Mouse (Mus musculus): ENCODE results near the gene Cfap36. TPM values are rescaled to one million over a fixed set of nuclear protein-coding genes. Genes with fewer than 3 reads are reported as not detected.

Cfap36 gene
- polyA plus RNA-seq, 1 experiment from 2014 or later: 42.3 TPM

DNA sequence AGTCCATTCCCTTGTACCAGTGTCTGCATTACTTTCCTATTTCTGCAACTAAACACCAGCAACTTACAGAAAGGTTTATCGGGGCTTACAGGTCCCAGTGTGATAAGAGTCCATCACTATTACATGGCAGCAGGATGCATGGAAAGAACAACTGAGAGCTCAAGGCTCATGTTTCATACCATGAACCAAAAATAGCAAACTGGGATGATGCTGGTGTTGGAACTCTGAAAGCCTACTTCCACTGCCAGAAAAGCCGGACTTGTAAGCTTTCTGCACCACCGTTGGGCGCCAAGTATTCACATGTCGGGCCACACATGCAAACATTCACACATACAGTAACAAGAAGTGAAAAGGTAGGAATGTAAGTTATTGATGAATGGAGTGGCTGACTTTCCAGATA, 65.5 kb downstream of the Cfap36 start:
- H3K27ac ChIP-seq (replicated peaks in 1 of 2; ENCODE audit: control insufficient read depth in 1 of 2, insufficient read depth in 1 of 2, low read depth in 2 of 2, low read length in 2 of 2): peak overlapping the region; percentile 21 to 48; a peak in 3 of 4 replicates
- peak overlapping the region; percentile 25; the same call in 1 of the 2 replicates for H3K4me2 ChIP-seq (ENCODE audit: low read length)

DNA sequence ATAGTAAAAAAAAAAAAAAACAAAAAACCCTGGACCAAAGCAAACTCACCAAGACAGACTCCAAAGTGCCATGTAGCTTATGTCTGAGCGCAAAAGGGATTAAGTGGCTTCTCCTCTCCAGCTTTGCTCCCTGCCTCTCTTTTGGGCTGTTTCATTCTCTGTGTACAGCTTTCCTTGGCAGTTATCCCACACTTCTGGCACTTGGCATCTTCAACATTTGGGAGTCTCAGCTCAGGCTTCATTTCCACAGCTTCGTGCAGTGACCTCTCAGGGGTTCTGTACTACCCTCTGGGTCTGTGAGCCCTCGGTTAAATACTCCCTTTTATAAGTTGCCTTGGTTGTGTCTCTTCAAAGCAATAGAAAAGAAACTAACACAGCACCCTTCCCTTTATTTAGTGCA, 66.6 kb downstream of the Cfap36 start:
- Histone ChIP-seq H3K4me2 (ENCODE audit: low read length) (no peak overlapping the region), H3K4me1 (ENCODE audit: control insufficient read depth in 2 of 2, insufficient read depth in 2 of 2, low read length in 2 of 2) (peaks cover 4 to 11% of the 10 kb centered on the region in 2 experiments), H3K36me3 (ENCODE audit: control insufficient read depth, insufficient read depth, low read length) (peaks cover 44% of the 10 kb centered on the region), H3K27me3 (ENCODE audit: control insufficient read depth, insufficient read depth, low read length) (no peaks in the 10 kb centered on the region), H3K9me3 (ENCODE audit: control insufficient read depth, low read length) (no peaks in the 10 kb centered on the region), H3K27ac (replicated peaks in 1 of 2; ENCODE audit: control insufficient read depth in 1 of 2, insufficient read depth in 1 of 2, low read depth in 2 of 2, low read length in 2 of 2) (peak overlapping the region in 1 of 2 experiments; percentile 29; a peak in 1 of 4 replicates), H3K4me3 (ENCODE audit: control insufficient read depth in 1 of 2, insufficient read depth in 1 of 2, low read depth in 1 of 2, low read length in 2 of 2) (no peak overlapping the region), H3K9ac (ENCODE audit: low read length) (peak overlapping the region; percentile 30; the same call in 1 of the 2 replicates)
- WGBS: 64% methylated on average over 3 of the region's 3 CpGs
- ATAC-seq (ENCODE audit: insufficient number of reproducible peaks, insufficient read depth, low FRiP score, low read depth): no peak

More for the DNA sequence above, 65.5 kb downstream of the Cfap36 start:
- Histone ChIP-seq H3K9me3 (ENCODE audit: control insufficient read depth, low read length) (no peaks in the 10 kb centered on the region), H3K27me3 (ENCODE audit: control insufficient read depth, insufficient read depth, low read length) (no peaks in the 10 kb centered on the region), H3K4me1 (ENCODE audit: control insufficient read depth in 2 of 2, insufficient read depth in 2 of 2, low read length in 2 of 2) (peaks cover 4 to 11% of the 10 kb centered on the region in 2 experiments), H3K9ac (ENCODE audit: low read length) (no peak overlapping the region), H3K36me3 (ENCODE audit: control insufficient read depth, insufficient read depth, low read length) (peaks cover 52% of the 10 kb centered on the region), H3K4me3 (ENCODE audit: control insufficient read depth in 1 of 2, insufficient read depth in 1 of 2, low read depth in 1 of 2, low read length in 2 of 2) (no peak overlapping the region)
- WGBS: 43% methylated on average over 5 of the region's 5 CpGs
- ATAC-seq (ENCODE audit: insufficient number of reproducible peaks, insufficient read depth, low FRiP score, low read depth): no peak

DNA sequence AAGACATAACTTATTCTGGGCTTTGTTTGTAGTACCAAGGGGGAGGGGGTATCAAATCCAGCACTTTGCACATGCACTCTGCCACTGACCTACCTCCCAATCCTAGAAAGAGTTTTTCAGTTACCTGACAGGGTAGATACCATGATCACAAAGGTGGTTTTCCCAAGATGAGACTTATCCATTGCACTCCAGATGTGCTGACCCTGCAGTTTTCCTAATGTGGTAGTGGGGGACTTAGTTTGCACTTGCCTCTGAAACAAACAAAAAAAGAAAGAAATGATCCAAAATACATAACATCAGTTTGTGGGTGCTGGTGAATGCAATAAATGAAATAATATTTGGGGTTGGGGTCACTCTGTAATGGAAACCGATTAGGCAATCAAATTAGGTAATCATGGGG, 67.9 kb downstream of the Cfap36 start:
- Histone ChIP-seq H3K27ac (replicated peaks in 1 of 2; ENCODE audit: control insufficient read depth in 1 of 2, insufficient read depth in 1 of 2, low read depth in 2 of 2, low read length in 2 of 2) (no peak overlapping the region), H3K9ac (ENCODE audit: low read length) (no peak overlapping the region), H3K27me3 (ENCODE audit: control insufficient read depth, insufficient read depth, low read length) (no peaks in the 10 kb centered on the region), H3K9me3 (ENCODE audit: control insufficient read depth, low read length) (no peaks in the 10 kb centered on the region), H3K4me2 (ENCODE audit: low read length) (no peak overlapping the region), H3K4me1 (ENCODE audit: control insufficient read depth in 2 of 2, insufficient read depth in 2 of 2, low read length in 2 of 2) (peaks cover 4 to 11% of the 10 kb centered on the region in 2 experiments), H3K4me3 (ENCODE audit: control insufficient read depth in 1 of 2, insufficient read depth in 1 of 2, low read depth in 1 of 2, low read length in 2 of 2) (no peak overlapping the region), H3K36me3 (ENCODE audit: control insufficient read depth, insufficient read depth, low read length) (peaks cover 31% of the 10 kb centered on the region)
- 100% methylated on average over 1 of the region's 1 CpGs for WGBS
- no peak for ATAC-seq (ENCODE audit: insufficient number of reproducible peaks, insufficient read depth, low FRiP score, low read depth)

DNA sequence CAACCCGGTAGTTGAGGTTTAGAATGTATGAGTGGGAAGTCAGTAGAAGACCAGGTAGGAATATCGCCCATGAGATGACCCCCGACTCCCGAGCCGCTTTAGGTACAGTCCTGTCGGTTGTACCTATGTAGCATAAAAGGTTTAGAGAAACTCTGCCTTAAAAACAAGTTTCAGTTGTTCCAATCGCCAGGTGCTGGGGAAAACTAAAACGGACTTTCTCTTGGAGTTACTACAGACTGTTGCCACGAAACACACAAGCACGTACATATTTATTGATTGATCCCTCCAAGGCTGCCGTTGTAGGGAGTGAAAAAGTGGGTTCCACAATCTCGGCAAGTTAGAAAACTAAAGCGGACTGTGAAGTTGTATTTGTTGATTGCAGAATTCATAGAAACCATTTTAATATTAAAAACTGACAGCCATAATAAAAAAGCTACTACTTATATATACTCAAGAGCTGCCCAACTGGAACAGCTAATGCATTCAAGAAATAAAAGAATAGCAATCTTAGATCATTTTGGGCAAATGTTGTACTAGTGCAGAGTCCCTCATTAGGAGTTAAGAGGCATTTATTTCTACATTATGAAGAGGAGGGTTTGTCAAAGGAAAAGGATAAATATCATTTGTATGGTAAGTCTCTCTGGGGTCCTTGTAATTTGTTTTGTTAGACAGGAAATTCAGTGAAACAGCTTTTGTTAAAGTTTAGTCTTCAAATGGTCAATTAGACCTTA, 73.3 kb downstream of the Cfap36 start:
- Histone ChIP-seq H3K36me3 (ENCODE audit: control insufficient read depth, insufficient read depth, low read length) (peaks cover 9% of the 10 kb centered on the region), H3K27ac (replicated peaks in 1 of 2; ENCODE audit: control insufficient read depth in 1 of 2, insufficient read depth in 1 of 2, low read depth in 2 of 2, low read length in 2 of 2) (peak overlapping the region; percentile 9 to 99; a peak in 2 of 4 replicates), H3K4me2 (ENCODE audit: low read length) (peak overlapping the region; percentile 66), H3K9me3 (ENCODE audit: control insufficient read depth, low read length) (no peaks in the 10 kb centered on the region), H3K9ac (ENCODE audit: low read length) (peak overlapping the region; percentile 100), H3K4me3 (ENCODE audit: control insufficient read depth in 1 of 2, insufficient read depth in 1 of 2, low read depth in 1 of 2, low read length in 2 of 2) (peak overlapping the region; percentile 71 to 99), H3K27me3 (ENCODE audit: control insufficient read depth, insufficient read depth, low read length) (no peaks in the 10 kb centered on the region), H3K4me1 (ENCODE audit: control insufficient read depth in 2 of 2, insufficient read depth in 2 of 2, low read length in 2 of 2) (peaks cover 0 to 11% of the 10 kb centered on the region in 2 experiments; a peak in 2 of 4 replicates)
- WGBS: 3% methylated on average over 13 of the region's 13 CpGs
- ATAC-seq (ENCODE audit: insufficient number of reproducible peaks, insufficient read depth, low FRiP score, low read depth): no peak

DNA sequence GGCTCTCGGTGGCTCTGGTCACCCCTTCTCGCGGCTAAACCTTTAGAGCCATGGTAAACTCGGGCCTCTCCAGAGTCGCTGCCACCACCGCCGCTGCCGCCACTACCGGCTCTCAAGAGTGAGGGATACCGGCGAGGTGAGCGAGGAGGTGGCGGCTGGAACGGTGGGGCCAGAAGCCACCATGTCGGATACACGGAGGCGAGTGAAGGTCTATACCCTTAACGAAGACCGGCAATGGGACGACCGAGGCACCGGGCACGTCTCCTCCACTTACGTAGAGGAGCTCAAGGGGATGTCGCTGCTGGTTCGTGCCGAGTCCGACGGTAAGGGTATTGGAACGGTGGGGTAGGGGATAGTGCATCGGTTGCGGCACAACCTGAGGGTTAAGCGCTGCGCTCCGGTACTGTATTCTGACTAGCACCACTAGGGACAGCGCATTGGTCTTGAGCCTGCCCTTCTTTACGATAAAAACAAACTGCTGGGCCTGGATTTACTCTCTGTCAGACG, 74.0 kb downstream of the Cfap36 start:
- H3K4me2 ChIP-seq (ENCODE audit: low read length): peak overlapping the region; percentile 66
- peaks cover 0 to 11% of the 10 kb centered on the region in 2 experiments; a peak in 2 of 4 replicates for H3K4me1 ChIP-seq (ENCODE audit: control insufficient read depth in 2 of 2, insufficient read depth in 2 of 2, low read length in 2 of 2)
- H3K9me3 ChIP-seq (ENCODE audit: control insufficient read depth, low read length): no peaks in the 10 kb centered on the region
- 0% methylated on average over 38 of the region's 38 CpGs for WGBS
- no peaks in the 10 kb centered on the region for H3K27me3 ChIP-seq (ENCODE audit: control insufficient read depth, insufficient read depth, low read length)
- ATAC-seq (ENCODE audit: insufficient number of reproducible peaks, insufficient read depth, low FRiP score, low read depth): peak; percentile 71
- H3K36me3 ChIP-seq (ENCODE audit: control insufficient read depth, insufficient read depth, low read length): 0 out of 2 replicates have a peak, but pooled peaks cover 3% of the 10 kb centered on the region
- H3K9ac ChIP-seq (ENCODE audit: low read length): peak overlapping the region; percentile 100
- H3K27ac ChIP-seq (replicated peaks in 1 of 2; ENCODE audit: control insufficient read depth in 1 of 2, insufficient read depth in 1 of 2, low read depth in 2 of 2, low read length in 2 of 2): peak overlapping the region; percentile 96 to 99
- peak overlapping the region; percentile 71 to 99 for H3K4me3 ChIP-seq (ENCODE audit: control insufficient read depth in 1 of 2, insufficient read depth in 1 of 2, low read depth in 1 of 2, low read length in 2 of 2)

DNA sequence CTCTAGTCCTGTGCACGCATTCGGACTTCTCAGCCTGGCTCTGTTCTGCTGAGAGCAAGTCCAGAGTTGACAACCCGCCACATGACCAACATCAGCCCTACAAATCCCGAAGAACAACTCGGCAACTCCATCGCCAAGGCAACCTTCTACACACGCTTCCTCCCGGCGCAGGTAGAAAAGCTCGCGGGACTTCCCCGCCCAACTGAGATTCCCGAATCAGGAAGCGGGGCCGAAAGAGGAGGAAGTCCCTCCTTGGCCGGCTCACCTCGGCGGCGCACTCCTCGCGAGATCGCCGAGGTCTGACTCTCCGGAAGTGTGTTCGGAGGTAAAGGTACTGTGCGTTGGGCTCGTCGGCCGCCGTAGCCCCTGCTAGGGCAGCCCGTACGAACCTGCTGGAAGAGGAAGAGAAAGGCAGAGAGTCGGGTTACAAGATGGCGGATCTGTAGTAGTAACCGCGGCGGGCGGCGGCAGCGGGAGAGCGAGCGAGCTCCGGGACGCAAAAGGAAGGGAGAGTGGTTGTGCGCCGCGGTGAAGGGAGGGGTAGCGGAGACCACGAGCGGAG, 74.6 kb downstream of the Cfap36 start, which contains the start of gene Ppp4r3b:
Gene Ppp4r3b (plus strand): TSS at position 328 of the 562 bp plus-strand sequence.
- Histone ChIP-seq H3K9me3 (ENCODE audit: control insufficient read depth, low read length) (no peaks in the 10 kb centered on the region), H3K4me3 (ENCODE audit: control insufficient read depth in 1 of 2, insufficient read depth in 1 of 2, low read depth in 1 of 2, low read length in 2 of 2) (peak within 1 kb of the TSS; percentile 71 to 99), H3K9ac (ENCODE audit: low read length) (peak within 1 kb of the TSS; percentile 100), H3K27me3 (ENCODE audit: control insufficient read depth, insufficient read depth, low read length) (no peaks in the 10 kb centered on the region), H3K27ac (replicated peaks in 1 of 2; ENCODE audit: control insufficient read depth in 1 of 2, insufficient read depth in 1 of 2, low read depth in 2 of 2, low read length in 2 of 2) (peak within 1 kb of the TSS; percentile 96 to 99), H3K36me3 (ENCODE audit: control insufficient read depth, insufficient read depth, low read length) (0 out of 2 replicates have a peak, but pooled peaks cover 3% of the 10 kb centered on the region), H3K4me1 (ENCODE audit: control insufficient read depth in 2 of 2, insufficient read depth in 2 of 2, low read length in 2 of 2) (peaks cover 0 to 11% of the 10 kb centered on the region in 2 experiments; a peak in 2 of 4 replicates), H3K4me2 (ENCODE audit: low read length) (peak within 1 kb of the TSS; percentile 86)
- ATAC-seq (ENCODE audit: insufficient number of reproducible peaks, insufficient read depth, low FRiP score, low read depth): peak; percentile 97
- WGBS: under 1% methylated on average over 50 of the region's 50 CpGs

DNA sequence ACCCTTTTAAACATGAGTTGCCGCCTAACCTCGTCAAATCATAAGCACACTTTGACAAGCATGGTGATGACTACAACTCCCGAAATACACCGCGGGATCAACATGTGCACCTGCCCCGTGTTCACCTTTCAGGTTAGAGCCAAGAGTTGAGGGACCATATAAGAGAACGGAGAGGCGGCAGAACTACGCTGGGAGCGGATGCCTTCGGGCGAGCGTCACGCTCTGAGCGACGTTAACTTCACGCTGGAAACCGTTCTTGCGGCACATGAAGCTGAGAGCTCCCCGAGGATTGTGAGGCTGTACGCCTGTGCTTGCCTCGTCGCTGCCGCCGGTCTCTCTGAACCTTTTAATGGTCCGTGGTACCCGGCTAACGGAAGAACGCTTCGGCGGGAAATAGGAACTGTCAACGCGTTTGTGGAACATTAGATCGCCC, 75.2 kb downstream of the Cfap36 start:
- Histone ChIP-seq H3K9ac (ENCODE audit: low read length) (peak overlapping the region; percentile 82), H3K9me3 (ENCODE audit: control insufficient read depth, low read length) (no peaks in the 10 kb centered on the region), H3K36me3 (ENCODE audit: control insufficient read depth, insufficient read depth, low read length) (0 out of 2 replicates have a peak, but pooled peaks cover 3% of the 10 kb centered on the region), H3K4me3 (ENCODE audit: control insufficient read depth in 1 of 2, insufficient read depth in 1 of 2, low read depth in 1 of 2, low read length in 2 of 2) (peak overlapping the region; percentile 71 to 99), H3K4me1 (ENCODE audit: control insufficient read depth in 2 of 2, insufficient read depth in 2 of 2, low read length in 2 of 2) (peaks cover 0 to 13% of the 10 kb centered on the region in 2 experiments; a peak in 2 of 4 replicates), H3K27ac (replicated peaks in 1 of 2; ENCODE audit: control insufficient read depth in 1 of 2, insufficient read depth in 1 of 2, low read depth in 2 of 2, low read length in 2 of 2) (peak overlapping the region; percentile 76 to 99), H3K4me2 (ENCODE audit: low read length) (peak overlapping the region; percentile 86), H3K27me3 (ENCODE audit: control insufficient read depth, insufficient read depth, low read length) (no peaks in the 10 kb centered on the region)
- peak; percentile 7; the same call in 1 of the 2 replicates for ATAC-seq (ENCODE audit: insufficient number of reproducible peaks, insufficient read depth, low FRiP score, low read depth)
- under 1% methylated on average over 34 of the region's 34 CpGs for WGBS

Measured in heart, embryonic 14.5 days (tissue).